Mouse (Mus musculus) thymus, adult 18-20 months (tissue): ENCODE measurements at regions not wholly inside any gene's neighbourhood (a gene's known extent, or its start where the extent isn't known, plus 50 kb on each side); places are given as distances from the start of the nearest gene placed in this dataset.
A peak's percentile ranks its signal among the peaks of the same experiment; 100 is the strongest.

Experiments
- DNase-seq, 2 experiments: peaks; one replicate each; pipeline ENCODE4 v3.0.0; 2022; ENCODE audit warnings: mixed read lengths in 2 of 2

DNA sequence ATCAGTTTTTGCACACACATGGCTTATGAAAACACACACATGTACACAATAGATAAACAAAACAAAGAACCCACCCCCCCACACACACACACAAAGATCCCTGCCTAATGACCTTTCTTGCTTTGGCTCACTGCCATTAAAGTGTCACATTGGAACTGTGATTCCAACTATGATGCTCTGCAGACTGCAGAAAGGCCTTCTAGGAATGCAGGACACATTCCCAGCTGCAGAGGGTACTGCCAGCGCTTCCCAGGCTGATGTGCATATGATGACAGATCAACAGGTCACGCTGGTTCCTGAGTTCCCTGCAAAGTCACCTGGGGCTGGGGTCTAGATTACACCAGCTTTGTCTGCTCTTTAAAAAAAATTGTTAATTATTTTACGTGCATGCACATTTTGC lies 68.1 kb upstream of the Ppm1j start:
- DNase-seq: no peak

DNA sequence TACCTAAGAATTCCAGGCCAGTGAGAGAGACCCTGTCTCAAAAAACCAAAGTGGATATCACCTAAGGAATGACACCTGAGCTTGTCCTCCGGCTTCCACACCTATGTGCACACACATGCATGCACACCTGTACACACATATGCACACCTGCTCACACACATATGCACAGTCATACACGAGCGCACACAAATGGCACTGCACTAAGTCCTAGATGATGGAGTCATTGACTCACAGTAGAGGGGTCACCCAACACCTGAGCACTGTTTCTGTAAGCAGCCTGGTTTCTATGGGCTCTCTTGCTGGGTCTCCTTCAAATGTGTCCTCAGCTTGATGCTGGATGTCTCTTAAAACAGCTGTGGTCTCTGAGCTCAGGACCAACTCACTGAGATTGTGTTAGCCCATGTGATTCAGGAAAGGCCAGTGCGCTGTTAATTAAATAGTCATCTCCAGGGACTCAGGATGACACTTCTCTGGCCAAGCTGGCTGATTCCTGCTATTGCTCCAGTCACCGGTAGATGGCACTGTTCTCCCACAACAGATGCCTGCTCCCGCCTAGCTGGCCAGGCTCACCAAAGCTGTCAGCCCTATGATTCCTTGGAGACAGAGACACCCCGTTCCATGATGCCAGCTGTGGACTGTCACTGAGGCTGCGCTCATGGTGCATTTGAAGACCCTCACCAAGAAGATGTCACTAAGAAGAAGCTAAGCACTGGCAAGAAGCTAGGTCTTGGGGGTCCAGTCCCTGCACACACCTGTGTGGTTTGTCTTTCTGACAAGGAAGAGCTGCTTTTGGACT lies 66.8 kb upstream of the Ppm1j start:
- DNase-seq: peak; percentile 16 to 26

DNA sequence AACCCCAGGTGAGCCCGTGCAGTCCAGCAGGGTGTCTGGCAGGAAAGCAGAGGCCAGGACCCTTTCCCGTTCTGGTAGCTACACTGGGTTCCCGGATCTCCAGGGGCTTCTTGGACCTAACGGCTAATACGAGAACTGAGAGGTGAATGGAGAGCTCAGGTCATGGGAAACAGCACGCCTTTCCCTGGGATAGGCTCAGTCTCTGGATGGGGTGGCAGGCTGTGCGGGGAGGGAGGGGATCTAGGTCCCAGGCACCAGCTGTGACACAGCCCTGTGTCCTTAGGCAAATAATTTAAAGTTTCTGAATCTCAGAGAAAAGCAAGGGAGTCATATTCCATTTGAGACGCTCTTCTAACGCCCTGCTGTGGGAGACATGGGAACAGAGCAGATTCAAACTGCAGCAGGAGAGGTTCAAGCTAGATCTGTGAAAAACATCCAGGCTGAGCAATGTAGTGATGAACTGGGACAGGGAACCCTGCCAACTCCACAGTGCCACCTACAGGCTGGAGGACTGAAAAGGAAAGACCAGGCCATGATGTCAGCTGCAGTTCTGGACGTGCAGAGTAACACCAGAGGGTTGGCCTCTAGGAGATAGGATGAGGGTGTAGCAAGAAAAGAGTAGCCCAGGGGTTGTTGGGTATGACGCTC lies 66.1 kb upstream of the Ppm1j start:
- no peak for DNase-seq
